Mouse (Mus musculus) thymus, adult 2 months (tissue): ENCODE results near the gene Tars2. TPM values are rescaled to one million over a fixed set of nuclear protein-coding genes. Genes with fewer than 3 reads are reported as not detected.

ENCODE experiments used
- DNase-seq: peaks from one replicate; pipeline ENCODE4 v3.0.0; 2021
- H3K27ac ChIP-seq: fragments of 200-500 bp; 2 replicates; pipeline ENCODE4 v1.5.1; 2012; ENCODE audit warnings: low read length, control low read depth; ENCODE audit not compliant: control insufficient read depth, insufficient read depth
- H3K27me3 ChIP-seq: fragments of 200-500 bp; 2 replicates; pipeline ENCODE4 v1.6.1; 2012; ENCODE audit warnings: mild to moderate bottlenecking, low read length, moderate library complexity, mixed read lengths; ENCODE audit not compliant: control insufficient read depth, insufficient read depth
- H3K36me3 ChIP-seq: fragments of 200-500 bp; 2 replicates; pipeline ENCODE4 v1.6.1; 2012; ENCODE audit warnings: mild to moderate bottlenecking, low read length, moderate library complexity; ENCODE audit not compliant: control insufficient read depth, insufficient read depth
- H3K4me1 ChIP-seq: fragments of 200-500 bp; replicated peaks from 2 replicates; pipeline ENCODE4 v1.6.1; 2012; ENCODE audit warnings: low read length; ENCODE audit not compliant: control insufficient read depth, insufficient read depth
- H3K4me3 ChIP-seq: fragments of 200-500 bp; 2 replicates; pipeline ENCODE4 v1.5.1; 2012; ENCODE audit warnings: mild to moderate bottlenecking, low read length, control low read depth, moderate library complexity; ENCODE audit not compliant: control insufficient read depth, insufficient read depth
- CTCF ChIP-seq: fragments of 200-500 bp; IDR thresholded peaks from 2 replicates; pipeline ENCODE4 v1.5.1; 2012; ENCODE audit warnings: mild to moderate bottlenecking, control low read depth, low read length, moderate library complexity, borderline replicate concordance; ENCODE audit not compliant: control insufficient read depth, poor library complexity, insufficient read depth; ENCODE audit errors: extremely low read depth
- POLR2A ChIP-seq: fragments of 200-500 bp; IDR thresholded peaks from 2 replicates; pipeline ENCODE4 v1.6.1; 2012; ENCODE audit warnings: mild to moderate bottlenecking, low read length, control low read depth, moderate library complexity; ENCODE audit not compliant: control insufficient read depth, poor library complexity, insufficient read depth; ENCODE audit errors: extremely low read depth
- WGBS: fragments of 180-500 bp; shearing (Covaris S2); methylation state at CpG from one replicate; pipeline ENCODE4 v1.1.7; 2018; 5-methylcytosine and 5-hydroxymethylcytosine counted together
- polyA plus RNA-seq: library from polyadenylated mRNA; depleted of rRNA; stranded (reverse); fragments of >200 nt; gene quantifications from 2 replicates; pipeline ENCODE4 v1.2.3, GENCODE M21; 2012

The Tars2 gene
- polyA plus RNA-seq, 1 experiment: 44.1 TPM

- H3K4me3 ChIP-seq: no peak overlapping the region
- no peak for TF ChIP-seq CTCF
- TF ChIP-seq POLR2A: no peak
- no peaks in the 10 kb centered on the region for H3K4me1 ChIP-seq
- 97% methylated on average over 7 of the region's 7 CpGs for WGBS
- no peaks in the 10 kb centered on the region for H3K27me3 ChIP-seq
- H3K27ac ChIP-seq: no peak overlapping the region
- no peaks in the 10 kb centered on the region for H3K36me3 ChIP-seq
- no peak for DNase-seq
Measured at GRCm38 (mm10) chr3:95730431-95730830, 29.6 kb downstream of the Tars2 start.

- no peaks in the 10 kb centered on the region for H3K36me3 ChIP-seq
- H3K4me1 ChIP-seq: no peaks in the 10 kb centered on the region; the same call in 1 of the 2 replicates
- 97% methylated on average over 2 of the region's 2 CpGs for WGBS
- DNase-seq: no peak
- H3K27ac ChIP-seq: no peak overlapping the region
- H3K4me3 ChIP-seq: no peak overlapping the region
- no peak for TF ChIP-seq POLR2A
- TF ChIP-seq CTCF: no peak
- no peaks in the 10 kb centered on the region for H3K27me3 ChIP-seq
Measured at GRCm38 (mm10) chr3:95728906-95729305, 31.1 kb downstream of the Tars2 start.

GRCm38 (mm10) chr3:95726696-95727358 is 33.2 kb downstream of the Tars2 start:
- Histone ChIP-seq H3K4me1 (peaks cover 8% of the 10 kb centered on the region), H3K27ac (no peak overlapping the region), H3K36me3 (no peaks in the 10 kb centered on the region), H3K27me3 (no peaks in the 10 kb centered on the region), H3K4me3 (no peak overlapping the region)
- DNase-seq: no peak
- WGBS: 63% methylated on average over 7 of the region's 7 CpGs
- TF ChIP-seq POLR2A (no peak), CTCF (no peak)

GRCm38 (mm10) chr3:95725863-95726262 is 34.1 kb downstream of the Tars2 start:
- Histone ChIP-seq H3K27me3 (no peaks in the 10 kb centered on the region), H3K27ac (no peak overlapping the region), H3K4me1 (peaks cover 12% of the 10 kb centered on the region), H3K4me3 (no peak overlapping the region), H3K36me3 (no peaks in the 10 kb centered on the region)
- 91% methylated on average over 7 of the region's 7 CpGs for WGBS
- TF ChIP-seq CTCF: no peak
- no peak for DNase-seq

GRCm38 (mm10) chr3:95722386-95722785 is 37.6 kb downstream of the Tars2 start:
- WGBS: 24% methylated on average over 3 of the region's 3 CpGs
- peak overlapping the region; percentile 39; the same call in 1 of the 2 replicates for H3K27ac ChIP-seq
- H3K36me3 ChIP-seq: no peaks in the 10 kb centered on the region
- no peak for DNase-seq
- H3K27me3 ChIP-seq: no peaks in the 10 kb centered on the region
- no peak overlapping the region for H3K4me3 ChIP-seq
- peaks cover 21% of the 10 kb centered on the region for H3K4me1 ChIP-seq
- TF ChIP-seq POLR2A (no peak), CTCF (no peak)

GRCm38 (mm10) chr3:95718153-95718552 is 41.9 kb downstream of the Tars2 start:
- H3K27me3 ChIP-seq: no peaks in the 10 kb centered on the region
- TF ChIP-seq POLR2A: no peak
- no peak for TF ChIP-seq CTCF
- WGBS: 97% methylated on average over 2 of the region's 2 CpGs
- DNase-seq: no peak
- H3K36me3 ChIP-seq: no peaks in the 10 kb centered on the region
- H3K27ac ChIP-seq: no peak overlapping the region
- peaks cover 21% of the 10 kb centered on the region for H3K4me1 ChIP-seq
- no peak overlapping the region for H3K4me3 ChIP-seq

GRCm38 (mm10) chr3:95716075-95716474 is 43.9 kb downstream of the Tars2 start:
- Histone ChIP-seq H3K4me1 (peaks cover 12% of the 10 kb centered on the region), H3K36me3 (no peaks in the 10 kb centered on the region), H3K4me3 (no peak overlapping the region), H3K27me3 (no peaks in the 10 kb centered on the region), H3K27ac (no peak overlapping the region)
- no peak for TF ChIP-seq POLR2A
- TF ChIP-seq CTCF: no peak
- no peak for DNase-seq
- 88% methylated on average over 1 of the region's 1 CpGs for WGBS
